Mouse (Mus musculus) megakaryocyte, embryonic 14.5 days (primary cell): ENCODE data around the gene Mpnd.

Source experiments
- FLI1 ChIP-seq: IDR thresholded peaks from 2 replicates; pipeline ENCODE4 v1.6.1; 2012; ENCODE audit warnings: low read length, inconsistent platforms, mixed read lengths
- GATA1 ChIP-seq: IDR thresholded peaks from 3 replicates; pipeline ENCODE4 v1.6.1; 2012; ENCODE audit warnings: mixed read lengths, low read length, inconsistent platforms, borderline replicate concordance

- TF ChIP-seq GATA1 (no peak), FLI1 (no peak)
Observed at GRCm38 (mm10) chr17:55990278-55990898, 15.1 kb upstream of the Mpnd start.
